Mouse (Mus musculus) kidney, adult 2 months (tissue): ENCODE results near the gene Ms4a4c.

Source experiments
- CTCF ChIP-seq: fragments of 200-500 bp; conservative IDR thresholded peaks from 2 replicates; pipeline ENCODE4 v1.5.1; 2011; ENCODE audit warnings: low read depth, mild to moderate bottlenecking, control low read depth, low read length, moderate library complexity, mixed read lengths; ENCODE audit not compliant: insufficient read depth, insufficient read length
- POLR2A ChIP-seq: fragments of 200-500 bp; IDR thresholded peaks from one replicate; pipeline ENCODE4 v1.6.1; 2011; ENCODE audit warnings: low read depth, low read length, control low read depth

DNA sequence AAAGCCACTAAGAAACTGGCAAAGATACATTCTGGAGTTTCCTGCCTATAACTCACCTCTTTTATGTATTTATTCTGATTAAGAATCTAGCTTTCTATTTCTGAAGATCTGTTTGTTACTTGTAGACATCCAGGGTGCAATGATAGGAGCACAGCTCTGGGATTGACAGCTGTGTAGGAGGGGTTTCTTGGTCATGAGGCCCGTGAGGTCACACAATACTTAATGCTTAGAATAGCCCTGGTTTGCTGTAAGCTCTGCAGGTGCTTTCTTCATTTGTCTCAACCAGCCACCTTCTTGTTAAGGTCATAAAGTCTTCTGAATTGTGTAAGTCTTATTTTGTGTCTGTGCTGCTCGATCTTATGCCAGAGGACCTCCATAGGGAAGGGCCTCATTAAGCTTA lies 15.6 kb upstream of the Ms4a4c start:
- TF ChIP-seq CTCF (no peak), POLR2A (no peak)
